Mouse (Mus musculus) stomach, embryonic 15.5 days (tissue): ENCODE data around the gene Ss18l1. TPM values are rescaled to one million over a fixed set of nuclear protein-coding genes. Genes with fewer than 3 reads are reported as not detected.

Source experiments
- ATAC-seq: fragments of 200-750 bp; cut with Nextera tagmentation; 2 replicates; pipeline ENCODE4 v1.8.0; 2017; ENCODE audit warnings: low read depth, moderate number of reproducible peaks, moderate TSS enrichment; ENCODE audit not compliant: insufficient read depth, low FRiP score
- H3K27ac ChIP-seq: fragments of 300-500 bp; sonication (generic); 2 replicates; pipeline ENCODE4 v1.5.1; 2015; ENCODE audit warnings: mild to moderate bottlenecking, inconsistent platforms
- H3K27me3 ChIP-seq: fragments of 300-500 bp; sonication (generic); replicated peaks from 2 replicates; pipeline ENCODE4 v1.6.1; 2015; ENCODE audit warnings: inconsistent platforms
- H3K36me3 ChIP-seq: fragments of 300-500 bp; sonication (generic); 2 replicates; pipeline ENCODE4 v1.6.1; 2015; ENCODE audit warnings: inconsistent platforms
- H3K4me1 ChIP-seq: fragments of 300-500 bp; sonication (generic); 2 replicates; pipeline ENCODE4 v1.6.1; 2015; ENCODE audit warnings: inconsistent platforms
- H3K4me2 ChIP-seq: fragments of 300-500 bp; sonication (generic); 2 replicates; pipeline ENCODE4 v1.6.1; 2015; ENCODE audit warnings: mild to moderate bottlenecking, inconsistent platforms
- H3K4me3 ChIP-seq: fragments of 300-500 bp; sonication (generic); replicated peaks from 2 replicates; pipeline ENCODE4 v1.5.1; 2015; ENCODE audit warnings: inconsistent platforms
- H3K9ac ChIP-seq: fragments of 300-500 bp; sonication (generic); 2 replicates; pipeline ENCODE4 v1.6.1; 2015; ENCODE audit warnings: inconsistent platforms
- H3K9me3 ChIP-seq: fragments of 300-500 bp; sonication (generic); 2 replicates; pipeline ENCODE4 v1.6.1; 2016; ENCODE audit warnings: inconsistent platforms
- WGBS: fragments of 180-500 bp; shearing (Covaris S2); methylation state at CpG from one replicate; pipeline ENCODE4 v1.1.7; 2015; 5-methylcytosine and 5-hydroxymethylcytosine counted together
- polyA plus RNA-seq: library from polyadenylated mRNA; unstranded; fragments of >200 nt; fragmentation: Nextera tagmentation; extraction: Ambion mirVana; gene quantifications from 2 replicates; pipeline ENCODE4 v1.2.1, GENCODE M21; 2015

The Ss18l1 gene
- polyA plus RNA-seq, 1 experiment from 2014 or later, result 4.4 TPM

GRCm38 (mm10) chr2:180115279-180115678, 73.0 kb downstream of the Ss18l1 start:
- Histone ChIP-seq H3K4me3 (no peak overlapping the region), H3K4me1 (peaks cover 33% of the 10 kb centered on the region), H3K9me3 (no peaks in the 10 kb centered on the region), H3K4me2 (no peak overlapping the region), H3K27me3 (no peaks in the 10 kb centered on the region), H3K9ac (no peak overlapping the region), H3K27ac (no peak overlapping the region), H3K36me3 (no peaks in the 10 kb centered on the region)
- no peak for ATAC-seq
- 33% methylated on average over 6 of the region's 6 CpGs for WGBS

GRCm38 (mm10) chr2:180116081-180116493, 73.8 kb downstream of the Ss18l1 start:
- H3K4me1 ChIP-seq, result peaks cover 36% of the 10 kb centered on the region
- WGBS, result 63% methylated on average over 10 of the region's 10 CpGs
- no peaks in the 10 kb centered on the region for H3K27me3 ChIP-seq
- no peak for ATAC-seq
- no peaks in the 10 kb centered on the region for H3K36me3 ChIP-seq
- no peaks in the 10 kb centered on the region for H3K9me3 ChIP-seq
- no peak overlapping the region for H3K4me3 ChIP-seq
- no peak overlapping the region for H3K4me2 ChIP-seq
- no peak overlapping the region for H3K27ac ChIP-seq
- H3K9ac ChIP-seq, result no peak overlapping the region

GRCm38 (mm10) chr2:180116741-180117484, 74.6 kb downstream of the Ss18l1 start:
- H3K4me2 ChIP-seq, result no peak overlapping the region
- no peak overlapping the region for H3K9ac ChIP-seq
- H3K9me3 ChIP-seq, result no peaks in the 10 kb centered on the region
- no peaks in the 10 kb centered on the region for H3K36me3 ChIP-seq
- no peak overlapping the region for H3K27ac ChIP-seq
- H3K4me3 ChIP-seq, result no peak overlapping the region
- ATAC-seq, result no peak
- 71% methylated on average over 8 of the region's 8 CpGs for WGBS
- no peaks in the 10 kb centered on the region for H3K27me3 ChIP-seq
- peaks cover 36% of the 10 kb centered on the region for H3K4me1 ChIP-seq

- H3K4me3 ChIP-seq, result no peak overlapping the region
- H3K9me3 ChIP-seq, result no peaks in the 10 kb centered on the region
- no peak overlapping the region for H3K9ac ChIP-seq
- 9% methylated on average over 13 of the region's 13 CpGs for WGBS
- H3K36me3 ChIP-seq, result no peaks in the 10 kb centered on the region
- no peak for ATAC-seq
- H3K27ac ChIP-seq, result no peak overlapping the region
- H3K4me2 ChIP-seq, result peak overlapping the region; percentile 82; the same call in 1 of the 2 replicates
- H3K27me3 ChIP-seq, result no peaks in the 10 kb centered on the region
- H3K4me1 ChIP-seq, result peaks cover 36% of the 10 kb centered on the region
Measured at GRCm38 (mm10) chr2:180117485-180118194, 75.3 kb downstream of the Ss18l1 start.

- Histone ChIP-seq H3K27ac (peak within 1 kb of the TSS; percentile 77), H3K4me2 (peak within 1 kb of the TSS; percentile 82), H3K4me3 (peak within 1 kb of the TSS; percentile 90), H3K4me1 (peaks cover 36% of the 10 kb centered on the region), H3K9ac (peak within 1 kb of the TSS; percentile 83), H3K36me3 (no peaks in the 10 kb centered on the region), H3K9me3 (no peaks in the 10 kb centered on the region), H3K27me3 (no peaks in the 10 kb centered on the region)
- ATAC-seq, result peak; percentile 99
- WGBS, result under 1% methylated on average over 55 of the region's 55 CpGs
Measured at GRCm38 (mm10) chr2:180118661-180119438, 76.5 kb downstream of the Ss18l1 start, which contains the start of gene Osbpl2. Osbpl2 (plus strand) TSS chr2:180119306.

Other genes with a start within 250 kb of the Ss18l1 start
- 3.6 and 3.7 TPM in 2 replicates for gene Taf4, start 65.9 kb upstream of the Ss18l1 start, polyA plus RNA-seq
- gene Lsm14b, start 17.5 kb upstream of the Ss18l1 start, polyA plus RNA-seq, result 6.0 and 8.1 TPM in 2 replicates
- 558 and 580 TPM in 2 replicates for gene Psma7, start 76 bp upstream of the Ss18l1 start, polyA plus RNA-seq
- gene Mtg2, start 28.1 kb downstream of the Ss18l1 start, polyA plus RNA-seq, result 25.2 and 25.9 TPM in 2 replicates
- 0.08 and 0.18 TPM in 2 replicates for gene Hrh3, start 62.0 kb downstream of the Ss18l1 start, polyA plus RNA-seq
- 34.2 and 37.3 TPM in 2 replicates for gene Osbpl2, start 76.8 kb downstream of the Ss18l1 start, polyA plus RNA-seq
- gene Adrm1, start 129.0 kb downstream of the Ss18l1 start, polyA plus RNA-seq, result 141 and 172 TPM in 2 replicates
- gene Lama5, start 183.3 kb downstream of the Ss18l1 start, polyA plus RNA-seq, result 45.6 and 47.5 TPM in 2 replicates
- 516 and 531 TPM in 2 replicates for gene Rps21, start 214.9 kb downstream of the Ss18l1 start, polyA plus RNA-seq
- 14.5 and 15.2 TPM in 2 replicates for gene Cables2, start 231.0 kb downstream of the Ss18l1 start, polyA plus RNA-seq
- 3.1 and 3.4 TPM in 2 replicates for gene Rbbp8nl, start 247.4 kb downstream of the Ss18l1 start, polyA plus RNA-seq